ENCODE assay signal across 8 mouse cellular contexts in genomic region chr4:21726912-21727614, GRCm38 (mm10). TPM values are rescaled to one million over a fixed set of nuclear protein-coding genes. Genes with fewer than 3 reads are reported as not detected.
DNase-seq lines count a peak whose midpoint lies in the region; ATAC-seq lines count a peak whose summit lies in the region.

No protein-coding gene starts in this region.

- H3K4me3 ChIP-seq in limb, embryonic 12.5 days (replicated peaks) = peak overlapping the region; percentile 79
- peak overlapping the region; percentile 80 for H3K4me3 ChIP-seq in midbrain, embryonic 14.5 days (replicated peaks; ENCODE audit: low read depth, low read length)
- peak overlapping the region; percentile 90 for H3K4me3 ChIP-seq in stomach, embryonic 15.5 days (replicated peaks)

- H3K27ac ChIP-seq in limb, embryonic 12.5 days = peak overlapping the region; percentile 86
- peak overlapping the region; percentile 83 for H3K27ac ChIP-seq in midbrain, embryonic 14.5 days (replicated peaks; ENCODE audit: low read depth, low read length)
- peak overlapping the region; percentile 86 for H3K27ac ChIP-seq in stomach, embryonic 15.5 days

- H3K9me3 ChIP-seq in limb, embryonic 12.5 days = no peaks in the 10 kb centered on the region
- no peaks in the 10 kb centered on the region for H3K9me3 ChIP-seq in midbrain, embryonic 14.5 days (ENCODE audit: control insufficient read depth, low read length)
- H3K9me3 ChIP-seq in stomach, embryonic 15.5 days = no peaks in the 10 kb centered on the region

- no peaks in the 10 kb centered on the region for H3K36me3 ChIP-seq in limb, embryonic 12.5 days
- H3K36me3 ChIP-seq in midbrain, embryonic 14.5 days (ENCODE audit: control insufficient read depth, insufficient read depth, low read length) = no peaks in the 10 kb centered on the region
- no peaks in the 10 kb centered on the region for H3K36me3 ChIP-seq in stomach, embryonic 15.5 days

- ATAC-seq in limb, embryonic 12.5 days (ENCODE audit: insufficient number of reproducible peaks, insufficient read depth, low FRiP score, low TSS enrichment, low read depth) = peak; percentile 24; the same call in 1 of the 2 replicates
- ATAC-seq in midbrain, embryonic 14.5 days (ENCODE audit: low FRiP score, low TSS enrichment) = peak; percentile 65
- no peak for ATAC-seq in stomach, embryonic 15.5 days (ENCODE audit: insufficient read depth, low FRiP score, low read depth)

- WGBS in limb, embryonic 12.5 days = 1% methylated on average over 22 of the region's 22 CpGs
- WGBS in midbrain, embryonic 14.5 days = 1% methylated on average over 22 of the region's 22 CpGs
- under 1% methylated on average over 22 of the region's 22 CpGs for WGBS in stomach, embryonic 15.5 days

- DNase-seq in urinary bladder, postnatal 25 days (ENCODE audit: low spot score) = peak; percentile 8
- no peak for DNase-seq in urinary bladder, postnatal 10 days (ENCODE audit: low spot score)
- peak; percentile 81 for DNase-seq in embryo, embryonic 10.5 days (ENCODE audit: low spot score)
- peak; percentile 46 to 62 for DNase-seq in heart, adult 18-20 months
- peak; percentile 38 for DNase-seq in kidney, adult 18-20 months
- DNase-seq in midbrain, embryonic 14.5 days = peak; percentile 83

- peaks cover 5% of the 10 kb centered on the region; the same call in 1 of the 2 replicates for H3K4me1 ChIP-seq in limb, embryonic 12.5 days (replicated peaks)
- H3K4me1 ChIP-seq in midbrain, embryonic 14.5 days (ENCODE audit: control insufficient read depth, insufficient read depth, low read length) = peaks cover 10% of the 10 kb centered on the region
- peaks cover 3% of the 10 kb centered on the region; the same call in 1 of the 2 replicates for H3K4me1 ChIP-seq in stomach, embryonic 15.5 days

- H3K27me3 ChIP-seq in limb, embryonic 12.5 days = no peaks in the 10 kb centered on the region
- no peaks in the 10 kb centered on the region for H3K27me3 ChIP-seq in midbrain, embryonic 14.5 days (ENCODE audit: control insufficient read depth, insufficient read depth, low read length)
- no peaks in the 10 kb centered on the region for H3K27me3 ChIP-seq in stomach, embryonic 15.5 days (replicated peaks)

- H3K9ac ChIP-seq in limb, embryonic 12.5 days (replicated peaks) = peak overlapping the region; percentile 89
- peak overlapping the region; percentile 89 for H3K9ac ChIP-seq in midbrain, embryonic 14.5 days (replicated peaks; ENCODE audit: low read length)
- no peak overlapping the region for H3K9ac ChIP-seq in stomach, embryonic 15.5 days

- H3K4me2 ChIP-seq in limb, embryonic 12.5 days = peak overlapping the region; percentile 70
- H3K4me2 ChIP-seq in midbrain, embryonic 14.5 days (ENCODE audit: low read length) = peak overlapping the region; percentile 72
- H3K4me2 ChIP-seq in stomach, embryonic 15.5 days = peak overlapping the region; percentile 72

RNA-seq across cellular contexts. Expression of gene Ccnc, which starts 0.4 kb away (rescaled TPM):
- total RNA-seq in heart, adult 18-20 months (2021) = 10 to 100 TPM; 15.0 to 15.1 TPM
- polyA plus RNA-seq in limb, embryonic 12.5 days (2016; fragmentation: Nextera tagmentation; extraction: Ambion mirVana) = 43.5 and 45.8 TPM in 2 replicates
- 78.0 and 80.0 TPM in 2 replicates for polyA plus RNA-seq in midbrain, embryonic 14.5 days (2014; fragmentation: Nextera tagmentation; extraction: Ambion mirVana)
- 38.0 and 39.5 TPM in 2 replicates for polyA plus RNA-seq in stomach, embryonic 15.5 days (2015; fragmentation: Nextera tagmentation; extraction: Ambion mirVana)

RNA-seq across cellular contexts. Expression of gene Usp45, which starts 39.9 kb away (rescaled TPM):
- 10 to 100 TPM; 12.4 to 12.5 TPM for total RNA-seq in heart, adult 18-20 months (2021)
- 11.8 and 13.4 TPM in 2 replicates for polyA plus RNA-seq in limb, embryonic 12.5 days (2016; fragmentation: Nextera tagmentation; extraction: Ambion mirVana)
- polyA plus RNA-seq in midbrain, embryonic 14.5 days (2014; fragmentation: Nextera tagmentation; extraction: Ambion mirVana) = 10.4 and 12.3 TPM in 2 replicates
- polyA plus RNA-seq in stomach, embryonic 15.5 days (2015; fragmentation: Nextera tagmentation; extraction: Ambion mirVana) = 8.6 and 9.2 TPM in 2 replicates

RNA-seq across cellular contexts. Expression of gene Tstd3, which starts 39.9 kb away (rescaled TPM):
- total RNA-seq in heart, adult 18-20 months (2021) = 10 to 100 TPM; 17.6 to 17.8 TPM
- 8.8 and 9.8 TPM in 2 replicates for polyA plus RNA-seq in limb, embryonic 12.5 days (2016; fragmentation: Nextera tagmentation; extraction: Ambion mirVana)
- polyA plus RNA-seq in midbrain, embryonic 14.5 days (2014; fragmentation: Nextera tagmentation; extraction: Ambion mirVana) = 20.0 and 26.9 TPM in 2 replicates
- 13.3 and 16.2 TPM in 2 replicates for polyA plus RNA-seq in stomach, embryonic 15.5 days (2015; fragmentation: Nextera tagmentation; extraction: Ambion mirVana)

RNA-seq across cellular contexts. Expression of gene Prdm13, which starts 41.3 kb away (rescaled TPM):
- not detected for total RNA-seq in heart, adult 18-20 months (2021)
- polyA plus RNA-seq in limb, embryonic 12.5 days (2016; fragmentation: Nextera tagmentation; extraction: Ambion mirVana) = not detected in 2 replicates
- polyA plus RNA-seq in midbrain, embryonic 14.5 days (2014; fragmentation: Nextera tagmentation; extraction: Ambion mirVana) = 0.42 and 0.63 TPM in 2 replicates
- not detected in 2 replicates for polyA plus RNA-seq in stomach, embryonic 15.5 days (2015; fragmentation: Nextera tagmentation; extraction: Ambion mirVana)
